Mouse (Mus musculus) liver, adult 2 months (tissue): ENCODE results near the gene Cyb5rl. TPM values are rescaled to one million over a fixed set of nuclear protein-coding genes. Genes with fewer than 3 reads are reported as not detected.

Source experiments
- DNase-seq: peaks from one replicate; pipeline ENCODE4 v3.0.0-alpha.2; 2011; ENCODE audit warnings: low read depth, low spot score; ENCODE audit errors: extremely low read depth
- H3K27ac ChIP-seq: fragments of 200-500 bp; replicated peaks from 2 replicates; pipeline ENCODE4 v1.5.1; 2012; ENCODE audit warnings: low read depth, mild to moderate bottlenecking, control low read depth, inconsistent platforms, low read length; ENCODE audit not compliant: insufficient read depth
- H3K27me3 ChIP-seq: fragments of 200-500 bp; 2 replicates; pipeline ENCODE4 v1.6.1; 2012; ENCODE audit warnings: mild to moderate bottlenecking, moderate library complexity, low read length, inconsistent platforms; ENCODE audit not compliant: control insufficient read depth, insufficient read depth
- H3K36me3 ChIP-seq: fragments of 200-500 bp; 2 replicates; pipeline ENCODE4 v1.6.1; 2012; ENCODE audit warnings: low read length, inconsistent platforms; ENCODE audit not compliant: control insufficient read depth, insufficient read depth
- H3K4me1 ChIP-seq: fragments of 200-500 bp; 2 replicates; pipeline ENCODE4 v1.6.1; 2011; ENCODE audit warnings: low read length; ENCODE audit not compliant: control insufficient read depth, insufficient read depth
- H3K4me3 ChIP-seq: fragments of 200-500 bp; 2 replicates; pipeline ENCODE4 v1.5.1; 2011; ENCODE audit warnings: low read depth, mild to moderate bottlenecking, control low read depth, low read length, moderate library complexity; ENCODE audit not compliant: insufficient read depth
- H3K79me2 ChIP-seq: fragments of 200-500 bp; 2 replicates; pipeline ENCODE4 v1.6.1; 2012; ENCODE audit warnings: inconsistent platforms, mild to moderate bottlenecking, low read length, moderate library complexity; ENCODE audit not compliant: control insufficient read depth, insufficient read depth
- H3K9ac ChIP-seq: fragments of 200-500 bp; 2 replicates; pipeline ENCODE4 v1.6.1; 2012; ENCODE audit warnings: low read depth, mild to moderate bottlenecking, control low read depth, inconsistent platforms, low read length
- CTCF ChIP-seq: fragments of 200-500 bp; IDR thresholded peaks from 2 replicates; pipeline ENCODE4 v1.5.1; 2011; ENCODE audit warnings: low read depth, low read length, control low read depth
- POLR2A ChIP-seq: fragments of 200-500 bp; IDR thresholded peaks from 2 replicates; pipeline ENCODE4 v1.6.1; 2011; ENCODE audit warnings: low read length, control low read depth; ENCODE audit not compliant: insufficient read depth; ENCODE audit errors: extremely low read depth
- WGBS: fragments of 180-500 bp; shearing (Covaris S2); methylation state at CpG from one replicate; pipeline ENCODE4 v1.1.7; 2018; 5-methylcytosine and 5-hydroxymethylcytosine counted together
- polyA plus RNA-seq: library from polyadenylated mRNA; depleted of rRNA; stranded (reverse); fragments of >200 nt; gene quantifications from 2 replicates; pipeline ENCODE4 v1.2.3, GENCODE M21; 2012
- total RNA-seq: library from RNA; depleted of rRNA; stranded (reverse); fragments of >200 nt; gene quantifications from 2 replicates; pipeline ENCODE4 v1.2.3, GENCODE M21; 2014

Gene Cyb5rl
- total and polyA plus RNA-seq, 2 experiments = 9.8 to 11.0 TPM

- 75% methylated on average over 3 of the region's 3 CpGs for WGBS
Measured at GRCm38 (mm10) chr4:107021464-107021863, 45.3 kb upstream of the Cyb5rl start.

DNA sequence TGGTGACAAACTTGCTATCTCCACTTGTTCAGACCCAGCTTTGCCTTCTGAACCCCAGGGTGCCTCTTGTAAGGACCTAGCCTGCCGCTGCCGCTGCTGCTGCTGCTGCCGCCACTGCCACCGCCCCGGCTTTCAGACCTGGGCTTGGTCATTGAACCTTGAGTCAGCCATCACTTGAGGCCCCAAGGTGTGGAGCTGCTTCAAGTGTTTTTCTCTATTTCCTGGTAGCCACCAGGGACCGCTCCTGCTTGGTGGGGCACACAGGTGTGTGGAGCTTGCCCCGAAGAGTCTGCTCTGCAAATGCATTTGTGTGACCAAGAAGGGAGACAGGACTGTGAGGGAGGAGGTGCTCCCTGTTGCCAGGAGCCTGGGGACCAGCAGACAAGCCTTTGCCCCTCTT lies 41.9 kb upstream of the Cyb5rl start:
- peaks cover 17% of the 10 kb centered on the region for H3K4me1 ChIP-seq
- no peak overlapping the region for H3K27ac ChIP-seq
- no peak overlapping the region for H3K9ac ChIP-seq
- DNase-seq = no peak
- WGBS = 90% methylated on average over 7 of the region's 7 CpGs
- H3K4me3 ChIP-seq = no peak overlapping the region
- H3K27me3 ChIP-seq = no peaks in the 10 kb centered on the region
- no peak for TF ChIP-seq CTCF
- TF ChIP-seq POLR2A = no peak
- no peaks in the 10 kb centered on the region for H3K36me3 ChIP-seq
- H3K79me2 ChIP-seq = peaks cover 38% of the 10 kb centered on the region

More at GRCm38 (mm10) chr4:107021464-107021863, 45.3 kb upstream of the Cyb5rl start:
- Histone ChIP-seq H3K27me3 (no peaks in the 10 kb centered on the region), H3K4me1 (peaks cover 47% of the 10 kb centered on the region), H3K4me3 (no peak overlapping the region), H3K27ac (peak overlapping the region; percentile 19; the same call in 1 of the 2 replicates), H3K9ac (no peak overlapping the region), H3K79me2 (peaks cover 36% of the 10 kb centered on the region), H3K36me3 (no peaks in the 10 kb centered on the region)
- TF ChIP-seq CTCF (no peak), POLR2A (no peak)
- DNase-seq = no peak

- H3K36me3 ChIP-seq = no peaks in the 10 kb centered on the region
- no peak overlapping the region for H3K4me3 ChIP-seq
- H3K27ac ChIP-seq = no peak overlapping the region
- DNase-seq = no peak
- peaks cover 38% of the 10 kb centered on the region for H3K79me2 ChIP-seq
- no peak overlapping the region for H3K9ac ChIP-seq
- no peaks in the 10 kb centered on the region for H3K27me3 ChIP-seq
- WGBS = 95% methylated on average over 5 of the region's 5 CpGs
- H3K4me1 ChIP-seq = peaks cover 12% of the 10 kb centered on the region
- TF ChIP-seq CTCF (no peak), POLR2A (no peak)
Measured at GRCm38 (mm10) chr4:107025369-107025768, 41.4 kb upstream of the Cyb5rl start.

- TF ChIP-seq CTCF (no peak), POLR2A (no peak)
Measured at GRCm38 (mm10) chr4:107026451-107026850, 40.3 kb upstream of the Cyb5rl start.

DNA sequence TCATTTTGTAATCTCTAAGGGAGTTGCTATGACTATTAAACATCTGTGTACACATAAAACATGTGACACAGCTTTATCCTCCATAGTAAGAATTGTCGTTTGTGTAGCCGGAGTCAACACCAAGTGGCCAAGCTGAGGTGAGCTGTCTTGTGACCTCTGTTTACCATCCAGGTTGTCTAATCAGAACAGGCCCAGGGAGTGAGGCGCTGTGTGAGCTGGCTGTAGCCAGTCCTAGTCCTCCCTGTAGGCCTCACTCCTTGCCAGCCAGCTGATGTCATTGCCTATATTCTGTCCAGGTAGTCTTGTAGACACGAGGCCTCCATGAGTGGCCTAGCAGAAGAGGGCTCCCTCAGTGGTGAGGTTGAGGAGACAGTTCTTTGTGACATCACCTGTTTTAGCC lies 31.1 kb upstream of the Cyb5rl start:
- 58% methylated on average over 4 of the region's 4 CpGs for WGBS
- Histone ChIP-seq H3K36me3 (peaks cover 4% of the 10 kb centered on the region; the same call in 1 of the 2 replicates), H3K27ac (no peak overlapping the region), H3K9ac (no peak overlapping the region), H3K4me3 (no peak overlapping the region), H3K79me2 (no peaks in the 10 kb centered on the region), H3K4me1 (no peaks in the 10 kb centered on the region), H3K27me3 (no peaks in the 10 kb centered on the region)
- TF ChIP-seq CTCF (no peak), POLR2A (no peak)
- no peak for DNase-seq

More at GRCm38 (mm10) chr4:107026451-107026850, 40.3 kb upstream of the Cyb5rl start:
- Histone ChIP-seq H3K9ac (no peak overlapping the region), H3K36me3 (no peaks in the 10 kb centered on the region), H3K4me1 (peaks cover 2% of the 10 kb centered on the region), H3K27ac (no peak overlapping the region), H3K4me3 (no peak overlapping the region), H3K27me3 (no peaks in the 10 kb centered on the region), H3K79me2 (peaks cover 34% of the 10 kb centered on the region)
- WGBS = 38% methylated on average over 8 of the region's 8 CpGs
- DNase-seq = no peak

GRCm38 (mm10) chr4:107036985-107037384 lies 29.8 kb upstream of the Cyb5rl start:
- H3K4me1 ChIP-seq = no peaks in the 10 kb centered on the region
- 100% methylated on average over 2 of the region's 2 CpGs for WGBS
- no peak overlapping the region for H3K4me3 ChIP-seq
- H3K79me2 ChIP-seq = no peaks in the 10 kb centered on the region
- H3K27ac ChIP-seq = no peak overlapping the region
- H3K27me3 ChIP-seq = no peaks in the 10 kb centered on the region
- peaks cover 4% of the 10 kb centered on the region; the same call in 1 of the 2 replicates for H3K36me3 ChIP-seq
- no peak overlapping the region for H3K9ac ChIP-seq
- TF ChIP-seq POLR2A = no peak
- TF ChIP-seq CTCF = no peak
- no peak for DNase-seq
